Mouse (Mus musculus) small intestine, adult 2 months (tissue): Measurements from ENCODE around the gene Il10ra.

Experiments
- CTCF ChIP-seq: fragments of 200-500 bp; IDR thresholded peaks from 2 replicates; pipeline ENCODE4 v1.5.1; 2012; ENCODE audit warnings: low read depth, mild to moderate bottlenecking, control low read depth, inconsistent platforms, low read length, moderate library complexity, mixed read lengths; ENCODE audit not compliant: insufficient replicate concordance, insufficient read length; ENCODE audit errors: extremely low read depth
- POLR2A ChIP-seq: fragments of 200-500 bp; IDR thresholded peaks from 2 replicates; pipeline ENCODE4 v1.6.1; 2012; ENCODE audit warnings: low read depth, mild to moderate bottlenecking, control low read depth, inconsistent platforms, low read length, moderate library complexity

- TF ChIP-seq POLR2A (no peak), CTCF (no peak)
Measured at GRCm38 (mm10) chr9:45254021-45254420, 14.9 kb downstream of the Il10ra start.
